Mouse (Mus musculus) frontal cortex, postnatal 36 days (tissue): Measurements from ENCODE around the gene Neurl3.
A peak's percentile ranks its signal among the peaks of the same experiment; 100 is the strongest.

Experiments
- DNase-seq, 2 experiments: peaks; one replicate each; pipeline ENCODE4 v3.0.0; 2022; ENCODE audit warnings: low spot score in 2 of 2

The Neurl3 gene

DNA sequence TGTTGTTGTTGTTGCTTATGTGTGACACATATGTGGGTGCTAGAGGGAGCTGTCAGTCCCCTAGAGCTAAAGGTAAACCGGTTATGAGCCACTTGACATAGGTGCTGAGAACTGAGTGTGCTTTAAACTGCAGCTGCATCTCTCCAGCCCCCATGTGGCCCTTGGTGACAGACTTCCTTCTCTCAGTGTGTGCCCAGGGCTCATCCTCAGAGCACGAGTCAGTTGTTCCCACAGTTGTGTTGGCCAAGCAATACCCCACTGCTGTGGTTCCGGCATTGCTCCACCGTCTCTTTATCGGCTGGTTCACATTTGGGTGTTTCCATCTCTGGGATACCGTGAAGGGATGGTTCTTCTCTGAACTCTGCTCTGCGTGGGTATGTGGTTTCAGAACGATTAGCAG is 17.2 kb downstream of the Neurl3 start:
- DNase-seq, result no peak

DNA sequence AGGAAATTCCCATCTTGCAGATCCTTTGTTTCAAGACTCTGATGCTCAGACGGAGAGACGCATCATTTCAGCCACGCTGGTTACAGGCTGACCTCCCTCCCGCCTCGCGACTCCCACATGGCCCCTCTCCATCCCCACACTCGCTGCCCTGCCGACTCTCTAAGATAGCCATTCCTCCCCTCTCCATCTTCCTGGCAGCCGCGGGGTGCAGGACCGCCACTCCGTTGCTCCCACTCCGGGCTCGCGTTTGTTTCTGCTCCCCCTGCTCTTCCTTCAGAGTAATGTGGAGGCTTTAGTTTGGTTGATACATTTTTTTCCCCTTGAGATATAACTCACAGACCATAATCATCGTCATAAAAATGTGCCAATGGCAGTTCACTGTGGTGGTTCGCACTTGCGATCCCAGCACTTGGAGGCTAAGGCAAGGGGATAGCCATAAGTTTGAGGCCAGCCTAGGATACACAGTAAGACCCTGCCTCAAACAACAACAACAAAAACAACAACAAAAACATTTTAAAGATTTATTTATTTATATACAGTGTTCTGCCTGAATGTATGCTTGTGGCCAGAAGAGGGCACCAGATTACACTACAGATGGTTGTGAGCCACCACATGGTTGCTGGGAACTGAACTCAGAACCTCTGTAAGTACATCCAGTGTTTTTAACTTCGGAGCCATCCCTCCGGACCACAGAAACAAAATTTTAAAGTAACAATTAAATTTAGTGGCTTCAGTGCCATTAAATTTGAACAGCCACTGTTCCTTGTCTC is 18.4 kb downstream of the Neurl3 start:
- no peak for DNase-seq

DNA sequence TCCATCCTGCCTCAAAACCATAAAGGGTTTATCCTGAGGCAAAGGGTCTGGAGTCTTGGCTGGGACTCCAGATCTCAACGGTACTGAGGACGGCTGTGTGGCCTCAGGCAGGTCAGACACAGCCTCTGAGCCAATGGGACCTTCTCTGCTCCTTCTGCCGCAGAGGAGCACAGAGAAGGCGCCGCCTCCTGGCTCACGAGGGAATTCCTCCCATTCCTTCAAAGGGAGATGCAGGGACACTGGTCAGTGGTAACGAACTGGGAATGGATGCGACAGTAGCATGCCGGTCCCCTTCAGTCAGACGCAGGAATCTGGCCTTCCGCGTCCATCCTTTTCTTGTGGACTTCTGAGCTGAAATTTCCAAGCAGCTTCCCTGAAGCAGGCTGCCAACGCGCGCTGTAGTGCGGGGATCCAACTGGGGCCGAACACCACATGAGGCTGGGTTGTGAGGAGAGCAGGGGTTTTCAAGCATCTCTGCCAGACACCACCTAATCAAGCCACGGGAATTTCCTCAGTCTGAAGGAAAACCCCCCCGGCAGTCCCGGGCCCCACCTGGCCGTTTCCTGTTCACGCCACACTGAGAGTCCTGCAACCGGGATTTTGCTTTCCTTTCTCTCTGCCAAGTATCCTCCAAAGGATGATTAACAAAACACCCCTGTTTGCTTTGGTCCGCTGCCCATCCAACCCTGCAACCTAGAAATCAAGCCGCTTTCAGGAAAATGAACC is 19.7 kb downstream of the Neurl3 start:
- DNase-seq, result no peak

DNA sequence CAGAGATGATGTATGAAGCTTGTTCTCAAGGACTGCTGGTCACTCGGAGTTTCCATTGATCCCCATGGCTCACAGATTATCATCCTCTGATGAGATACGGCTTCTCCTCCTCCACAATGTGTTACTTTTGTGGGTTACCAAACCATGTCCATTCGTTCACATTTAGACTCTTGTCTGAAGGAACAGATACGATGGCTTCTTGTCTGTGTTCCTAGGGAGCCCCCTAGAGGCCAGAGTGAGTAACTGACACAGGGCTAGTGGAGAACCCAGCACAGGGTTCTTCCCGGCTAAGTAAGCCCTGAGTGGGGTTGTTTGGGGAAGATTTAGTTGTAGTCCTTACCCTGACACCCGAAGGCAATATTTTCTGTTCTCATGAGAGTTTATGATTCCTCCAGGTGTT is 21.7 kb downstream of the Neurl3 start:
- peak; percentile 51 to 77 for DNase-seq

DNA sequence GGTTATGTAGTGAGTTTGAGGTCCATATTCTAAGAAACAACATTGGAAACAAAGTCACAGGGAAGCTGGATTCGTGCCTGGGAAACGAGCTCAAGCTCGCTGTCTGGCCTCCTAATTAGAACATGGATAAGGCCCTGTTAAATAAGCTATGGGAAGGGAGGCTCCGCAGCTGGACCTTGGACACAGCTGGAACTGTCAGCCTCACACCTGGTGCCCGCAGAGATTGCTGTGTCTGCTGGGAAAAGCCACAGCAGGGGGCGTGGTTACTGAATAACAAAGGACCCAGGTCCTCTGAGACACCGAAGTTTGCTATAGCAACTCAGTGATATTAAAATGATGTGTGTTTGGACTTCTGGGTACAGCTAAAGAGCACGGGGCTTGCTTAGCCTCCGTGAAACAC is 23.1 kb downstream of the Neurl3 start:
- DNase-seq, result no peak

DNA sequence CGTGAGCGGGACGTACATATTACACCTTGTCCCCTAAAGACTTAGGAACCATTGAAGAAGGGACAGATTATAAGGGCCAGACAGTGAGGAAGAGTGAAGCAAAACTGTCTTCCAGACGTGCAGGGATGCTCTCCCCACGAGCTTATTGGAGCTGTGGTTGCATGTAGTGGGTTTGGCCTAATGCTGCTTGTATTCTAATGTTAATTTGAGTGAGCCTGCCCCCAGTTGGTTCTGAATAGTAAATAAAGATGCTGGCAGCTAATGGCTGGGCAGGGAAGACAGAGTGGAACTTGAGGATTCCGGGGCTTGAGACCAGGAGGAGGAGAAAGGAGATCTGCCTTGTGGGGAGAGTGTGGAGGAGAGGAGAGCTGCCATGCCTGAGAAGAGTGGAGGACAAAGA is 27.8 kb downstream of the Neurl3 start:
- no peak for DNase-seq

DNA sequence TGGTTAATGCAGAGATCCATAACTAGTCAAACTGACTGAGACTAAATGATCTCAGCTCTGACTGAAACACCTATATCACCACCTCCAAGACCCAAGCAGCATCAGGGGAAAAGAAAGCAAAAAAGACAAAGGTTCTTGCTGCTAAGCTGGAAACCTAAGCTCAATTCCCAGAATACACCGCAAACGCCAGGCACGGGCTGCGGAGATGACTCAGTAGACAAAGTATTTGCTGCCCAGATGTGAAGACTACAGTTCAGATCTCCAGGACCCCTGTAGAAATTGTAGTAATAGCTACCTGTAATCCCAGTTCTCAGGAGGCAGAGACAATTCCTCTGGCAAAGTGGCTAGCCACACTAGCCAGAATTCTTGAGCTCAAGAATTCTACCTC is 29.7 kb downstream of the Neurl3 start:
- no peak for DNase-seq

DNA sequence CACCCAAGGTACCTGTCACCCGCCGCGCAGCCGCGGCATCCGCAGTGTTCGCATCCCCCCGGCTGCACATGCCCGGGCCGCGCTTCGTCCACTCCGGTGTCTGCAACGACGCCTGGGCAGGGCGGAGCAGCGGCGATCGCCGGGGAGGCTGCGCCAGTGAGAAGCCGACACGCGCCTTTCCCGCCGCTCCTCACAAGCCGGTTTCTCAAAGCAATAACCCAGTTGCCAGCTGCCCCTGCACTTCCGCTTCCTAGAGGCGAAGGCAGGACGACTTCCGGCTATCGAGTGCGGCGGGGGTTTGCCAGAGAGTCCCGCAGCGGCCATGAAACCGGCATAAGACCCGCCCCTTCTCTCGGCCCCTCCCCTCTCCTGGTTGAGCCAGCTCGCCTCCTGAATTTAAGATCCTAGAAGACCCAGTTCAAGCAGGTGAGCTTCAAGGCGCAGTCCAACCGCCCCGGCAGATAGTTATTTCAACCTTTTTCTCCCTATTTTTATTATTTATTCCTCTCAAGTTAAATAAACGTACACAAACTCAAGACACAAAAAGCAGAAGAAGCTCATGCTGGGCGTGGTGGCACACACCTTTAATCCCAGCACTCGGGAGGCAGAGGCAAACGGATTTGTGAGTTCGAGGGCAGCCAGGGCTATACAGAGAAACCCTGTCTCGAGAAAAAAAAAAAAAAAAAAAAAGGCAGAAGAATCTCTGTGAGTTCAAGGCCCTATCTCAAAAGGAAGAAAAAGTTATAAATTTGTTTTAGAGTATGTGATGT is 30.2 kb downstream of the Neurl3 start, which contains the start of gene Uggt1:
Gene Uggt1 (minus strand): TSS at position 663 of the 770 bp plus-strand sequence.
- peak; percentile 93 to 94 for DNase-seq

DNA sequence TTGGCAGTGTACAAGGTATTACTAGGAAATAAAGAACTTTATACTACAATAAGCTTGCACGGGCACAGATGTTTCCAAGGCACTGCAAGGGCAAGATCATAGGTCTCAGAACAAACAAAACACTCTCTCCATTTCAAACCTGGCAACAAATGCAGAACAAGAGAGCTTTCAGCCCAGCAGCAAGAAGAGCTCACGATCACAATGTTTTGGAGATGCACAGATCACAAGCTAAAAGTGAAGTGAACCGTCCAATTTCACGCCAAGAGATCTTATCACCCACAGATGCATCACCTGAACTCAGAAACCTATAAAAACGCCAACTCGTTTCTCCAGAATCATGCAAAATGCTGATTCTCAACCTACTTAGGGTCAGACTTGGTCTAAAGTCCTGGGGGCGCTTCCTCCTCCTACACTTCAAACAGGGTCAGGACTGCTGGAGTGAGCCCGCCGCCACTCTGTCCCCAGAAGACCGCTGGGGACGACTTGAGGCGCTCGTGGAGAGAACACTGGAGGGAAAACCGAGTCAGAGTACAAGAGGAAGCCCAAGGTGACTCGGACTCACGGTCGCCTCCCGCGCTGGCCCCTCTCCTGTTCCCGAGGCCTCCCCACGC is 30.9 kb downstream of the Neurl3 start:
- no peak for DNase-seq

DNA sequence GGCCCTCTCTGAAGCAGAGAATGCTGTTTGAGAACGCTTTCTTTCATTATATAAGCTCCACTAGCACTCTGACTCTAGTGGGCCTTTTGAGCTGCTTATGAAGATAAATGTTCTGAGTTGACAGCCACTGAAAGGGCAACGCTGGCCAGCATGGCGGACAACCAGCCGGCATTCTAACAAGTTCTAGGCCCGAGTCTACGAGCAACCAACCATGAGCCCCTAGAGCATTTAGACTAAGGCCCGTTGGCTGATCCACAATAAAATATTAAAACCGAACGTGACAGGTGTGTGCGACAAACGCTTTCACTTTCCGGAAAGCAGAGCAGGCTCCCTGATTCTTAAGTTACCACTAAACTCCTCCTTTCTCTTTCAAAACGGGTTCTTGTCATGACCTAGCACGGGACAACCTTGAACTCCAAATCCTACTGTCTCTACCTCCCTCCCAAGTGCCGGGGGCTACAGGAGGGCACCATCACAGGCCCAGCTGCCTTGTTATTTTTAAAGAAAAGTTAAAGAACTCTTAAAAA is 32.5 kb downstream of the Neurl3 start:
- DNase-seq, result no peak

DNA sequence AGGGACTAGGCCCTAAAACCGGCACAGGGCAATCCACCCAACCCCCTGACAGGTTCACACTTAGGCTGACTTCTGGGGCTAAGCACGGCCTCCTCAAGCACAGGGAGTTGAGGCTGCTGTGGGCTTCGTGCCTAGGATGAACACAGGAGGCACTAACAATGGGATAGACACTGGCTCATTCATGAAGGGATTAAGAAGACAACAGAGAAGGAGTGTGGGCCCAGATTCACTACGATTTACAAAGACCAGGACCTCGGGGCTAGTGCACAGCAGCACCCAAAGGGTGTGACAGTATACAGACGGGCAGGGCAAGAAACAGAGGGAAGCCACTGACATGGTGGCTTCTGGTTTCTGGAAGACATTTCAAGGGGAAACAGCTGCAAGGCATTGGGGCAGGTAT is 34.3 kb downstream of the Neurl3 start:
- DNase-seq, result no peak

DNA sequence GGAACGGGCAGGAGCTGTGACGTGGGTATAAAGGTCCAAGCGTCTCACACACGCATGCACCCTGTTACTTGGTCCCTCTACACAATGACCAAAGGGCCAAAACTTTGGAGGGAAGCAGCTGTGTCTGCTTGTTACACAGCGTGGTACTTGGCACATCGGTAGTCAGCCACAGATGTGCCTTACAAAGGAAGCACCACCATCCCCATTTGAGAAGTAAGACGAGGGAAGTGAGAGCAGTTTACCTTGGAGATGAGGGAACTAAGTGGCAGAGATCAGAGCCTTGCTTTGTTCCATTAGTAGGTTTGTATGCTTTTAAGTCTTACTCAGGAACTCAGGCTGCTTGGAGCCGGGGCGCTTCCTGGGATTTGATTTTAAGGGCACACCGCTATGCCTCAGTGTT is 35.1 kb downstream of the Neurl3 start:
- DNase-seq, result no peak

DNA sequence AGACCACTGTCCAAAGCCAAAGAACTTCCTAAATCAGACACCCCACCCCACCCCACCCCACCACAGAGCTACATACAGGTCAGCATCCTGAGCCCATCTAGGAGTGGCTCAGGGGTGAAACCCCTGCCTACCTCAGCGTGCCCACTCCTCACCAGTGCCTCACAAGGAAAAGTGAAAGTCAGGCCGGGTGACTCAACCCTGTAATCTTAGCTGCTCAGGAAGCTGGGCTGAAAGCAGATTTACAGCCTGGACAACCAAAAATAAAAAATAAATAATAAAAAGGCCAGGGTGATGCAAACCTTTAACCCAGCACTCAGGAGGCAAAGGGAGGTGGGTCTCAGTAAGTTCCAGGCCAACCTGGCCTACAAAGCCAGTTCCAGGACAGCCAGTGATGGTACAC is 38.6 kb downstream of the Neurl3 start:
- no peak for DNase-seq

DNA sequence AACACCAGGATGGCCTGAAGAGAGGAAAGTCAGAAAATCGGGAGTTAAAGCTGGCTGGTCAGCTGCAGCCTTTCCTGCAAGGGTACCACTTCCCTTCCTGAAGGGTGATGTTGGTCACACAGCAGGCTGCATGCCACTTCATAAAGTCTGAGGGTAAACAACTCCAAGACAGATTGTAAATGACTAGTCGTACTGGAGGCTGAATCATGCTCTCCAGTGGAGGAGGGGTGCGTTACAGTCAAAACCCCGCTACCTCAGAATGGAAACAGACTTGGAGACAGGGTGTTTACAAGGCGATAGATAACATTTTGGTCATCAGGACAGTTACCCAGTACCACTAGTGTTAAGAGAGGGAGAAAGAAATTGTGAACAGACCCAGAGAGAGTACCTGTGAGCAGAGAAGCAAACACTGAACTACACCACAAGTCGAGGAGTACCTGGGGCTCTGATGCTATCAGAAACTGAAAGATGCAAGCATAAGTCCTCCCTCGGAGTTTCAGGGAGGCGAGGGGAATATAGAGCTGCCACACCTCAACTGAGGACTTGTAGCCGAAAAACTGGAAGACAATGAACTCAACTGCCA is 39.3 kb downstream of the Neurl3 start:
- DNase-seq, result no peak

DNA sequence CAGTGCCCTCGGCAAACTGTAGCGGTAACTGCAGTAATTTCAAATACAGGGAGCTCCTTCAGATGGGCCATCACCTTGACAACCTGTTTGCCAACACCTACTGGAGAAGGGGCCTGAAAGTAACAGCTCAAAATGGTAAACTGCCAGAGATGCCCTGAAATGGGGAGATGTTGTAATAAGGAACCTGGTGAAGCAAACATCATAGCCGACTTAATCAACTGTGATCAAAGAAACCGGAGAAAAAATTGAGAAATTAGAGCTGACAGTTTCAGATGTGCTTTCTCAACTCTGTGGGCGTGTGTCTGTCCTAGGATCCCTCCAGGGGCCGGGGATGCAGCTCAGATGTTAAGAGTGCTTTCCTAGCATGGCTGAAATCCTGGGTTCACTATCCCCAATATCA is 41.3 kb downstream of the Neurl3 start:
- DNase-seq, result no peak

DNA sequence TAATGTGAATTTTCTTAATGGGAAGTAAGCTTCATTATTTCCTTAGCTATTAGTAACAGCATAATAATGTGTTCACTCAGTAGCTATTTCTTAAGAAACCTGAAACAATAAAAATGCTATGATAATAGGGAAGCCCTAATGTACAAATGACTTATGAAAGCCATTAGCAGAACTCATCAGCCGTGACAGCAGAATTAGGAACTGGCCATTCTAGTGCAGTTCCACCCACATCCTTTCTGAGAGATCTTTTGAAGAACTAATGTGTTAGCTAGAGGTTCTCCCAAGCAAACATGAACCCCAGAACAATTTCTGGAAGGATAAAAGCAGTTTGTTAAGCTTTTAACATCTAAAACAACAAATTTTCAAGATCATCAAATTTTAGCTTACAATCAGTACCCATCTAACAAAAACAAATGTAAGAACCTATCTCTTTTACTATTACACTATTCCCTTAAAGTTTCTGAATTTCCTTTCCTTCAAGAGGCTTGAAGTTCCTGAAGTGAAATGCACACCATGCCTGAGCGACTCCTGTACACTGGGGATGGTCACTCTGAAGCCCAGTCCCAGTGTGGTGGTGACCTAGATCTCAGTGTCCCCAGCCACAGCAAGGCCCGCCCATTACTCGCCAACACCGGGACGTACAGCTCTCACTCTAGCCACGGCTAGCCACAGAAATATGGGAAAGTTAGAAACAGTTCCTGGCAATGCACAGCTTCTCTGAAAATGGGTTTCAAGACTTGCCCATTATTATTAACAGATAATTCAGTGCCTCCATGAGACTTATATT is 43.4 kb downstream of the Neurl3 start:
- no peak for DNase-seq

DNA sequence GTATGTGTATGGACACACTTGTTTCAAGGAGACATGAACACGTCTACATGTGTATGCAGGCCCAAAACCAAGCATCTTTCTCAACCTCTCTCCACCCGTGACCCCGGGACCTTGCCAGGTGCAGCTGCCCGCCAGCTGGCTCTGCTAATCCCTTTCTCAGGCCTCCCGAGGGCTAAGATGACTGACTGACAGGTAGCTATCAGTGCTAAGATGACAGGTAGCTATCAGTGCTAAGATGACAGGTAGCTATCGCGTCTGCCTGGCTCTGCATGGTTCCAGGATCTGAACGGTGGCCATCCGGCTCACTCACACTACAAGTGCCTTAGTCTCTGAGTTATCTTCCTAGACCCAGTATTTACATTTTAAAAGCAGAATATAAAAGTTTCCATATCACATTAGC is 46.0 kb downstream of the Neurl3 start:
- no peak for DNase-seq

DNA sequence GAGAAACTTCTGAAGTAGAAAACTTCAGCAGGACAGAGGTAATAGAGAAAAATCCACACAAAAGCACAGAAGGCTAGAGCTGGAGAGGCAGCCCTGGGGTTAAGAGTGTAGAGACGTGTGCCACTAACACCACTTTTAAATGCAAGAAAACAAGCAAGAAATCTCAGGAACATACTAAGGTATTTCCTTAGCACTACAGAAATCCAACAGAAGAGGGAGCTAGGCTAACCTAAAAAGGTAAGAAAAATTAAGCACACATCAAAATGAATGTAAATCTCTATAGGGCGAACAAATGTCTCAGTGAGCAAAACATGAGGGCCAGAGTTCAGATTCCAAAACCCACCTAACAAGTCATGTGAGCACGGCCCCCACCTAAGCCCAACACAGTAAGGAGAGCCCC is 49.8 kb downstream of the Neurl3 start:
- no peak for DNase-seq
